Mouse (Mus musculus) brain, embryonic 14.5 days (tissue): ENCODE results near the gene Scpep1. TPM values are rescaled to one million over a fixed set of nuclear protein-coding genes. Genes with fewer than 3 reads are reported as not detected.

ENCODE experiments used
- DNase-seq: peaks from one replicate; pipeline ENCODE4 v3.0.0-alpha.2; 2011; ENCODE audit warnings: low read depth
- CTCF ChIP-seq: fragments of 200-500 bp; IDR thresholded peaks from 2 replicates; pipeline ENCODE4 v1.5.1; 2012; ENCODE audit warnings: inconsistent platforms, mild to moderate bottlenecking, moderate library complexity, borderline replicate concordance; ENCODE audit not compliant: insufficient read depth, insufficient read length; ENCODE audit errors: extremely low read depth
- POLR2A ChIP-seq: fragments of 200-500 bp; IDR thresholded peaks from 2 replicates; pipeline ENCODE4 v1.6.1; 2012; ENCODE audit warnings: mild to moderate bottlenecking, inconsistent platforms, borderline replicate concordance; ENCODE audit not compliant: poor library complexity, insufficient read depth, insufficient read length, severe bottlenecking; ENCODE audit errors: extremely low read depth
- polyA plus RNA-seq: library from polyadenylated mRNA; depleted of rRNA; stranded (reverse); fragments of >200 nt; gene quantifications from 2 replicates; pipeline ENCODE4 v1.2.3, GENCODE M21; 2012

The Scpep1 gene
- polyA plus RNA-seq, 1 experiment, result 16.5 TPM

DNA sequence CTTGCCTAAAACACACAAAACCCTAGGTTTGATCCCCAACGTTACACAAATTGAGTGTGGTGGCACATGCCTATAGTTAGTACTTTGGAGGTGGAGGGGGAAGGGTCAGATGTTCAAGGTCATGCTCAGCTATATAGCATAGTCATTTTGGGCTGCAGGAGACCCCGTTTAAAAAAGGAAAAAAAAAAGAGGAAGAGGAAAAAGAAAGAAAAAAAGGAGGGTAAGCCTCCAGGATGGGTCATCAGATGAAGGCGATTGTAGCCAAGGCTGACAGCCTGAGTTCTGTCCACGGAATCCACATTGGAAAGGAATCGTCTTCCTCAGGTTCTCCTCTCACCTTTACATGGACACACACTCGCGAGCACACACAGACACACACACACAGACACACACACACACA is 39.2 kb upstream of the Scpep1 start:
- DNase-seq, result no peak
- TF ChIP-seq POLR2A, result no peak
- no peak for TF ChIP-seq CTCF

DNA sequence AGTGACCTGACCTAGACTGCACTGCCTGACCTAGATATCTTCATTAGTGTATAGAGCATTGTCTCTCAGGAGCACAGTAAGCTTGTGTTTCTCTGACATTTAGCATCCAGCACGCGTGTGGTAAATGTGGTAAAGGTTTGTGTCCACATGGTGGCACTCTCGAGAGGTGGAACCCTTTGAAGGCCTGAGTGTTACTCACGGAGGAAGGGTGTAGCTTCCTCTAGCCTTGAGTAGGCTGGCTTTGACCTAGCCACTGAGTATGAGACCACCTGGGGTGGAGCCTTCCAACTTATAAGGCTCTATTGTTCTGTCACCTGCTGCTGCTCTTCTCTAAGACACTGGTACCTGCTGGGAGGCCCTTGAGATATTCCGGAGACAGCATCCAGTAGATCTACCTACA is 38.4 kb upstream of the Scpep1 start:
- peak; percentile 37 for DNase-seq
- no peak for TF ChIP-seq POLR2A
- peak; percentile 53; the same call in 1 of the 2 replicates for TF ChIP-seq CTCF

DNA sequence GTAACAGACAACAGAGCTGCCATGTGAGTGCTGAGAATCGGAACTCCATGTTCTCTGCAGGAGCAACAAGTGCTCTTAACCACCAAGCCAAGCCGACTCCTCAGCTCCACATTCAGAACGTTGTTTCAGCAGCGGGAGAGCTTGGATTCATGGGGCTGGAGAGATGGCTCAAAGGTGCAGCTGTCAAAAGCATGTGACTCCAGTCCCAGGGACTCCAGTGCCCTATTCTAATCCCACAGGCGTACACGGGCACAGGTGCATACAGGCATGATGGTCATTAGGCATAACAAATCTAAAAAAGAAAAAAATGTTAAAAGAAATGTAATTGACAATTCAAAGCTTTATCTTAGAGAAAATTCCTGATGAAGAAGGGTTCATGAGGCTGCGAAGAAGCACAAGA is 37.9 kb upstream of the Scpep1 start:
- TF ChIP-seq CTCF, result no peak
- TF ChIP-seq POLR2A, result no peak
- DNase-seq, result no peak

DNA sequence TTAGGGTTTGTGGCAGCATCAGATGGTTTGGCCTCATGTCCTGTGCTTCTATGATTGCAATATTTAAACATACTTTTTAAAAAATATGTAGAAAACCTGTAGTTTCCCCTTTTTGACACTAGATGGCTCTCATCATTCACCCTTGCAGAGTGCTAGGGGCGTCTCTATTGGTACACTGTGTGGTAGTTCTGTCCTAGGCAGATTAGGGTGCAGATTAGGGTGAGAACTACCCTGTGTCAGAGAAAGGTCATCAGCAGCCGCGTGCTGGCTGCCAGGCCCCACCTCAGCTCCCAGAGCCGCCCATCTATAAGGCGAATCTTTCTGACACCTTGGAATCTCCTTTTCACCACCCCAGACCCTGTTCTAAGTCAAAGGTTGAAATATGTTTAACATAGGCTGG is 34.3 kb upstream of the Scpep1 start:
- TF ChIP-seq CTCF, result peak; percentile 27; the same call in 1 of the 2 replicates
- no peak for TF ChIP-seq POLR2A
- DNase-seq, result peak; percentile 26

DNA sequence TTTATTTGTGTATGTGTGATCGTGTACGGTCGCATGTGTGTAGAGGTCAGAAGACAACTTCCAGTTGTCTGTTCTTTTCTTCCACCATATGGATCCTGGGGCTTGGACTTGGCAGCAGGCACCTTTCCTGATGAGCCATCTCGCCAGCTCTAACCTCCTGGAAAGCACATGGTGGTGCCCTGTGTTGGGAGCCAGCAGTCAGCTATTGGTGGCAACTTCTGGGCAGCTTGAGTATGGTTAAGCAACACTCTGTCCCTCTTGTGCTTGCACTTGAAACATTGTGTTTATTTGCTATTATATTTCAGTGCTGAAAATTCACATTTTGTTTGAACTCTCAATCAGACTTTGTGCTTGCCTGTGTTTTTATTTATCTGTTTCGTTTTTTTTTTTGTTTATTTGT is 33.7 kb upstream of the Scpep1 start:
- DNase-seq, result no peak
- TF ChIP-seq CTCF (no peak), POLR2A (no peak)

- DNase-seq, result no peak
- 0 out of 2 replicates have a peak, but pooled peaks have one; percentile 4 for TF ChIP-seq CTCF
- TF ChIP-seq POLR2A, result no peak
Measured at GRCm38 (mm10) chr11:88986616-88987015, 31.4 kb upstream of the Scpep1 start.

- DNase-seq, result no peak
- no peak for TF ChIP-seq CTCF
- no peak for TF ChIP-seq POLR2A
Measured at GRCm38 (mm10) chr11:88981337-88981736, 26.1 kb upstream of the Scpep1 start.

DNA sequence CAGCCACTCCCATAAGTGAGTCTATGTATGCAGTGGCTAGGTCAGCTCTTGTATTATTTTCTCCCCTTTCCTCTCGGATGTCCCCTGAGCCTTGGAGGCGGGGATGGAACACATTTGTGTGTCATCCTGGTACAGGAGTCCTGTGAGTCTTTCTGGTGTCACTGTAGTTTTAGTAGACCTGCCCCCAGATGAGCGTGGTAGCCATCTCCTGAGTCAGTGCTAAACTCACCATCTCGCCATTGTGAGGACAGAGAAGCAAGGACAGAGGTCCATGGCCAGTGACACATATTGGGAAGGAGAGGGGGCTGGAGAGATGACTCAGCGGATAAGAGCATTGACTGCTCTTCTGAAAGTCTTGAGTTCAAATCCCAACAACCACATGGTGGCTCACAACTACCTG is 21.9 kb upstream of the Scpep1 start:
- no peak for DNase-seq

DNA sequence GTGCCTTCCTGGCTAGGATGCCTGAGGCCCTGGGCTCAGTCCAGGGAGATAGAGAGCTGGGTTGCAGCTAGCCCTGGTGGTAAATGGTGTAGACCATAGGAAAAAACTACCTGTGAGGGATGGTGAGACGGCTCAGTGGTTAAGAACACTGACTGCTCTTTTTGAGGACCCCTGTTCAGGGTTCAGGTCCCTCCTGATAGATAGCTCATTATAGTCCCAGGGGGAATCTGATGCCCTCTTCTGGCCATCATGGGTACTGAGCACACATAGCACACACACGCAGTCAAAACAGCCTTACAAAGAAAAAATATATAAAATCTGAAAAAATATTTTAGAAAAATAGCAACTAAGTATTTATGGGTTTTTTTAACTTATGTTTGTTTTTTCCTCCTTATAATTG is 21.1 kb upstream of the Scpep1 start:
- no peak for DNase-seq
- no peak for TF ChIP-seq POLR2A
- peak; percentile 44; the same call in 1 of the 2 replicates for TF ChIP-seq CTCF

More for the DNA sequence above, 21.9 kb upstream of the Scpep1 start:
- no peak for TF ChIP-seq CTCF
- no peak for TF ChIP-seq POLR2A

- peak; percentile 99 for DNase-seq
- TF ChIP-seq POLR2A (peak; percentile 50; the same call in 1 of the 2 replicates), CTCF (peak; percentile 90)
Measured at GRCm38 (mm10) chr11:88973776-88974701, 18.8 kb upstream of the Scpep1 start.

- TF ChIP-seq POLR2A, result no peak
- no peak for TF ChIP-seq CTCF
Measured at GRCm38 (mm10) chr11:88970202-88970732, 15.0 kb upstream of the Scpep1 start, which contains the start of gene Coil. Coil (plus strand) TSS chr11:88970252.

DNA sequence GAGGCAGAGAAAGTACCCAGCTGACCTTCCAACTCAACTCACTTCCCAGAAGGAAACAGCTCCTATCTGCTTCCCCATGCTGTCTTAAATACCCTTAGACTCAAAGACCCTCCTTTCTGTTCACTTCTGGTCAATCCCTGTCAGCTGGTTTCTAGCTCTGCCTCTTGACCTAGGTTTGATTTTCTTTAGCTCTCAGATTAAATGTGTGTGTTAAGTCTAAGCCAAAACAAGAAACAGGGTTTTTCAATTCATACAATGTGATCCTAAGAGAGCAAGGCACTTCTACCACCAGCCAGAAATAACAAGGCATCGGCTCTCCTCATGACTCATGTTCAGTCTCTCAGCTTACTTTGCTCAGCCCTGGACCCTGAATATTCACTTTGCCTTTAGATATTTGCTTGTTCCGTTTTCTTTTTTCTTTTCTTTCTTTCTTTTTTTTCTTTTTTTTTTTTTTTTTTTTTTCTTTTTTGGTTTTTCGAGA is 11.7 kb upstream of the Scpep1 start, which contains the start of gene Elobl:
TSS of gene Elobl (minus strand) at position 51 of the 481 bp plus-strand sequence.
- no peak for TF ChIP-seq POLR2A
- TF ChIP-seq CTCF, result no peak
- DNase-seq, result no peak

More at GRCm38 (mm10) chr11:88970202-88970732, 15.0 kb upstream of the Scpep1 start, which contains the start of gene Coil:
- DNase-seq, result peak; percentile 23
